Mouse (Mus musculus): ENCODE data around the gene Trmt112. TPM values are rescaled to one million over a fixed set of nuclear protein-coding genes. Genes with fewer than 3 reads are reported as not detected.
"Not testable (repeated sequence)": the region's sequence is repeated elsewhere in the genome, so short reads cannot be mapped to it uniquely, and the experiment has no call there.

The Trmt112 gene
- polyA plus RNA-seq, 1 experiment from 2014 or later, result 159 TPM

- Histone ChIP-seq H3K4me2 (ENCODE audit: low read depth, low read length) (no peak overlapping the region), H3K27me3 (ENCODE audit: control insufficient read depth, insufficient read depth, low read length) (no peaks in the 10 kb centered on the region), H3K9me3 (replicated peaks; ENCODE audit: control insufficient read depth, low read length) (no peaks in the 10 kb centered on the region), H3K36me3 (replicated peaks; ENCODE audit: control insufficient read depth, insufficient read depth, low read depth, low read length) (no peaks in the 10 kb centered on the region), H3K9ac (replicated peaks; ENCODE audit: low read length) (no peak overlapping the region), H3K4me1 (ENCODE audit: control insufficient read depth, insufficient read depth, low read length) (no peaks in the 10 kb centered on the region), H3K27ac (replicated peaks; ENCODE audit: low read depth, low read length) (no peak overlapping the region), H3K4me3 (ENCODE audit: low read depth, low read length) (no peak overlapping the region)
- no peak for DNase-seq (ENCODE audit: low spot score)
- 84% methylated on average over 6 of the region's 6 CpGs for WGBS
- no peak for ATAC-seq (replicated peaks; ENCODE audit: insufficient number of reproducible peaks, low FRiP score, low TSS enrichment, low read depth)
These were observed 33.7 kb upstream of the Trmt112 start for GRCm38 (mm10) chr19:6875834-6876233.

DNA sequence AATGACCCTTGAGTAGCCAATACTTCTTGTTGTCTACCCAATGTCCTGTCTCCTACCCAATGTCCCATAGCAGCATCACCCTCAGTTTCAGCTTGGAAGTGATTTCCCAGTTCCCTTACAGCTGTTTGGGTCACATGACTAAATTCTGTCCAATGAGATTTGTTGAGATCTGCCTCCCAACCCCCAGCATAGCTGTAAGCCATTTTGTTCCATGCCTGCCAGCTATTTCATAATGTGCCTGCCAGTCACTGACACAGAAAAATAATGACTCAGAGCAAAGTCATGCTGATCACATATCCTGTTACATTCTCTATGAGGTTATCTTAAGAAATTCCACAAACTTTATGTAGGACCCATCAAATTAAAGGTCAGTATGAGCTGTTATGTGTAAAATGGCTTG is 32.7 kb upstream of the Trmt112 start:
- no peaks in the 10 kb centered on the region for H3K27me3 ChIP-seq (ENCODE audit: control insufficient read depth, insufficient read depth, low read length)
- H3K9ac ChIP-seq (replicated peaks; ENCODE audit: low read length), result no peak overlapping the region
- no peak overlapping the region for H3K4me3 ChIP-seq (ENCODE audit: low read depth, low read length)
- ATAC-seq (replicated peaks; ENCODE audit: insufficient number of reproducible peaks, low FRiP score, low TSS enrichment, low read depth) (no peak), DNase-seq (ENCODE audit: low spot score) (no peak)
- no peak overlapping the region for H3K4me2 ChIP-seq (ENCODE audit: low read depth, low read length)
- H3K9me3 ChIP-seq (replicated peaks; ENCODE audit: control insufficient read depth, low read length), result no peaks in the 10 kb centered on the region
- H3K27ac ChIP-seq (replicated peaks; ENCODE audit: low read depth, low read length), result no peak overlapping the region
- H3K36me3 ChIP-seq (replicated peaks; ENCODE audit: control insufficient read depth, insufficient read depth, low read depth, low read length), result no peaks in the 10 kb centered on the region
- H3K4me1 ChIP-seq (ENCODE audit: control insufficient read depth, insufficient read depth, low read length), result no peaks in the 10 kb centered on the region

DNA sequence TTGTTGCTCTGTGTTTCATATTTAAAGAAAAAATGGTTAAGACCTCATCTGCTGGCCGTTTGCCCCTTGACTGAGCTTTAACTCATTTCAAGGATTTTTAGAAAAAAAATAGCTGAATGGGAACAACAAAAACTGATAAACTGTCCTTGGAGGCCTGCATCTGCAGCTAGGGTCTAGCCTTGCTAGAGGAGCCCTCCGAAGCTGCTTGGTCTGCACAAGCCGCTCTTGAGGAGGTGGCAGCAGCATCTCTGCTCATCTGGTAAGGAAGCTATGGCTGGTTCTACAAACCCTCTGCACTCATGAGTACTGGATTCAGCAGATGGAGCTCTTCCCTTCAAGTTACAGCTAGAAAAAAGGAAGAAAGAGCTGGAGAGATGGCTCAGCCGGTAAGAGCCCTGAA is 31.5 kb upstream of the Trmt112 start:
- WGBS, result 89% methylated on average over 4 of the region's 4 CpGs

DNA sequence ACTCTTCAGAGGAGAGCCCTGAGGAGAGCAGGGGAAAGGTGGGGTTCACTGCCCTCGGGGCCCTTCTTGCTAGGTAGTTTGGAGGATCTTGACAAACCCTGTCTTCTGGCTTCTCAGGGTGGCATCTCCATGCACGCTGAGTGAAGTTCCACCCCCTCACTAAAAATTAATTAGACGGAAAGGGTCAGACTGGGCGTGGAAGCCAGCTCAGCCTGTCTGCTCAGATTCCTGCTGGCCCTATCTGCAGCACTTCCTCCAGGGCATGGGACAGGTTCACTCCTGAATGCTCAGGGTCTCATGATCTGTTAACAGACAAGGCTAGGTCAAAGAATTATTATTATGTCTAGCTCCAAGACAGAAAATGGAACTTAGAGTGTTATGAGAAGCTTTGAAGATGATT is 17.0 kb upstream of the Trmt112 start:
- Histone ChIP-seq H3K27me3 (ENCODE audit: control insufficient read depth, insufficient read depth, low read length) (no peaks in the 10 kb centered on the region), H3K4me3 (ENCODE audit: low read depth, low read length) (no peak overlapping the region), H3K4me2 (ENCODE audit: low read depth, low read length) (no peak overlapping the region), H3K4me1 (ENCODE audit: control insufficient read depth, insufficient read depth, low read length) (no peaks in the 10 kb centered on the region), H3K36me3 (replicated peaks; ENCODE audit: control insufficient read depth, insufficient read depth, low read depth, low read length) (no peaks in the 10 kb centered on the region), H3K9me3 (replicated peaks; ENCODE audit: control insufficient read depth, low read length) (no peaks in the 10 kb centered on the region), H3K27ac (replicated peaks; ENCODE audit: low read depth, low read length) (no peak overlapping the region), H3K9ac (replicated peaks; ENCODE audit: low read length) (no peak overlapping the region)
- ATAC-seq (replicated peaks; ENCODE audit: insufficient number of reproducible peaks, low FRiP score, low TSS enrichment, low read depth) (no peak), DNase-seq (ENCODE audit: low spot score) (no peak)
- WGBS, result 68% methylated on average over 4 of the region's 4 CpGs

More for the DNA sequence above, 31.5 kb upstream of the Trmt112 start:
- H3K9ac ChIP-seq (replicated peaks; ENCODE audit: low read length), result no peak overlapping the region
- no peak for ATAC-seq (replicated peaks; ENCODE audit: insufficient number of reproducible peaks, low FRiP score, low TSS enrichment, low read depth)
- no peaks in the 10 kb centered on the region for H3K27me3 ChIP-seq (ENCODE audit: control insufficient read depth, insufficient read depth, low read length)
- no peaks in the 10 kb centered on the region for H3K9me3 ChIP-seq (replicated peaks; ENCODE audit: control insufficient read depth, low read length)
- H3K36me3 ChIP-seq (replicated peaks; ENCODE audit: control insufficient read depth, insufficient read depth, low read depth, low read length), result no peaks in the 10 kb centered on the region
- DNase-seq (ENCODE audit: low spot score), result no peak
- H3K4me1 ChIP-seq (ENCODE audit: control insufficient read depth, insufficient read depth, low read length), result no peaks in the 10 kb centered on the region
- H3K4me3 ChIP-seq (ENCODE audit: low read depth, low read length), result no peak overlapping the region
- H3K27ac ChIP-seq (replicated peaks; ENCODE audit: low read depth, low read length), result no peak overlapping the region
- H3K4me2 ChIP-seq (ENCODE audit: low read depth, low read length), result no peak overlapping the region

DNA sequence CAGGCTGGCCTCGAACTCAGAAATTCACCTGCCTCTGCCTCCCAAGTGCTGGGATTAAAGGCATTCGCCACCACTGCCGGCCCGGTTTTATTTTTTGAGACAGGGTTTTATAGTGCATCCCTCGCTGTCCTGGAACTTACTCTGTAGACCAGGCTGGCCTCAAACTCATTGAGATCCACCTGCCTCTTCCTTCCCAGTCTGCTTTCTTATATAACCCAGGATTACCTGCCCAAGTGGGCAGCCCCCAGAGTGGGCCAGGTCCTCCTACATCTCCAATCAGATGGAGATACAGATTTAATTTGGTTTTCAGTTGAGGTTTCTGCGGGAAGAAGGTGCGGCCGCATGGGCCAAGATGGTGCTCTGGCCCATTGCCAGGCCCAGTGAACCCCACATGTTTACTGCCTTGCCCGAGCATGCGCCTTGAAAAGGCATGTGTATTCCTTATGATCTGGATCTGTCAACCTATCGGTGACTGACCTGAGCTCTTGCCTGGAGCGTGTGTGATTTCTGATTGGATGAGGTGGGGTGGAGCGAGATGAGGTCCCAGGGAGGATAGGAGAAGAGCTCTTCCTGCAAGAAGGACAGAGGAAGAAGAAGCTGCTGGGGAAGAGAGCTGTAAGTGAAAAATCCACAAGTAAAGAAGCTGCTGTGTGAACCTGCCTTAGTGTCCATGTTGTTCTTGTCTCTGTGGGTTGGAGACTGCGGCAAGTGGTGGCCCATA is 15.6 kb upstream of the Trmt112 start:
- WGBS, result 90% methylated on average over 14 of the region's 14 CpGs
- Histone ChIP-seq H3K27ac (replicated peaks; ENCODE audit: low read depth, low read length) (no peak overlapping the region), H3K36me3 (replicated peaks; ENCODE audit: control insufficient read depth, insufficient read depth, low read depth, low read length) (no peaks in the 10 kb centered on the region), H3K9me3 (replicated peaks; ENCODE audit: control insufficient read depth, low read length) (no peaks in the 10 kb centered on the region), H3K4me3 (ENCODE audit: low read depth, low read length) (no peak overlapping the region), H3K4me1 (ENCODE audit: control insufficient read depth, insufficient read depth, low read length) (no peaks in the 10 kb centered on the region), H3K27me3 (ENCODE audit: control insufficient read depth, insufficient read depth, low read length) (no peaks in the 10 kb centered on the region), H3K4me2 (ENCODE audit: low read depth, low read length) (no peak overlapping the region), H3K9ac (replicated peaks; ENCODE audit: low read length) (no peak overlapping the region)
- DNase-seq (ENCODE audit: low spot score), result no peak
- ATAC-seq (replicated peaks; ENCODE audit: insufficient number of reproducible peaks, low FRiP score, low TSS enrichment, low read depth), result no peak

GRCm38 (mm10) chr19:6895608-6896305 is 13.7 kb upstream of the Trmt112 start:
- not testable (repeated sequence) for H3K9me3 ChIP-seq (replicated peaks; ENCODE audit: control insufficient read depth, low read length); H3K27me3 ChIP-seq (ENCODE audit: control insufficient read depth, insufficient read depth, low read length); DNase-seq (ENCODE audit: low spot score); H3K9ac ChIP-seq (replicated peaks; ENCODE audit: low read length); ATAC-seq (replicated peaks; ENCODE audit: insufficient number of reproducible peaks, low FRiP score, low TSS enrichment, low read depth); H3K36me3 ChIP-seq (replicated peaks; ENCODE audit: control insufficient read depth, insufficient read depth, low read depth, low read length); H3K4me3 ChIP-seq (ENCODE audit: low read depth, low read length); H3K4me2 ChIP-seq (ENCODE audit: low read depth, low read length); H3K4me1 ChIP-seq (ENCODE audit: control insufficient read depth, insufficient read depth, low read length); H3K27ac ChIP-seq (replicated peaks; ENCODE audit: low read depth, low read length)
- WGBS, result 88% methylated on average over 18 of the region's 18 CpGs

DNA sequence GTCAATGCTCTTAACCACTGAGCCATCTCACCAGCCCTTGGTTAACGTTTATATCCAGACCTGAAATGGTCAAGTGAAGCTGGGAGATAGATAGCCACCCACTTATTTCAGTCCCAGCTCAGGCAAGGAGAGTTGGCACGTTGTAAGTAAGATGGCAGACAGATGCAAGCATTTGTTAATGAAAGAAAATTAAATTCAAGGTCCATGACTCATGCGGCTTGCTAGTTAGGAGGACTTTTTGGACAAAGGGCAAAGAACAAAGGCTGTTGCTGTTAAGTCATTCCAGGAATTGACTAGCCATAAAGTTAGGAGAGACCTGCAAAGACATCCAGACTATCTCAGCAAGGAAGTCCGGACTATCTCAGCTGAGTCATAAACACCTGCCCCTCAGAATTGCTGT is 9.9 kb upstream of the Trmt112 start:
- no peaks in the 10 kb centered on the region for H3K4me1 ChIP-seq (ENCODE audit: control insufficient read depth, insufficient read depth, low read length)
- no peak for DNase-seq (ENCODE audit: low spot score)
- H3K9ac ChIP-seq (replicated peaks; ENCODE audit: low read length), result no peak overlapping the region
- no peak overlapping the region for H3K4me2 ChIP-seq (ENCODE audit: low read depth, low read length)
- no peak overlapping the region for H3K27ac ChIP-seq (replicated peaks; ENCODE audit: low read depth, low read length)
- H3K9me3 ChIP-seq (replicated peaks; ENCODE audit: control insufficient read depth, low read length), result no peaks in the 10 kb centered on the region
- H3K36me3 ChIP-seq (replicated peaks; ENCODE audit: control insufficient read depth, insufficient read depth, low read depth, low read length), result no peaks in the 10 kb centered on the region
- no peaks in the 10 kb centered on the region for H3K27me3 ChIP-seq (ENCODE audit: control insufficient read depth, insufficient read depth, low read length)
- H3K4me3 ChIP-seq (ENCODE audit: low read depth, low read length), result no peak overlapping the region
- ATAC-seq (replicated peaks; ENCODE audit: insufficient number of reproducible peaks, low FRiP score, low TSS enrichment, low read depth), result no peak
- 80% methylated on average over 4 of the region's 4 CpGs for WGBS

GRCm38 (mm10) chr19:6903031-6903430 is 6.5 kb upstream of the Trmt112 start:
- H3K27ac ChIP-seq (replicated peaks; ENCODE audit: low read depth, low read length), result no peak overlapping the region
- 92% methylated on average over 1 of the region's 1 CpGs for WGBS
- no peak overlapping the region for H3K4me2 ChIP-seq (ENCODE audit: low read depth, low read length)
- H3K9me3 ChIP-seq (replicated peaks; ENCODE audit: control insufficient read depth, low read length), result no peaks in the 10 kb centered on the region
- no peak overlapping the region for H3K4me3 ChIP-seq (ENCODE audit: low read depth, low read length)
- DNase-seq (ENCODE audit: low spot score) (no peak), ATAC-seq (replicated peaks; ENCODE audit: insufficient number of reproducible peaks, low FRiP score, low TSS enrichment, low read depth) (no peak)
- no peaks in the 10 kb centered on the region for H3K4me1 ChIP-seq (ENCODE audit: control insufficient read depth, insufficient read depth, low read length)
- no peaks in the 10 kb centered on the region for H3K27me3 ChIP-seq (ENCODE audit: control insufficient read depth, insufficient read depth, low read length)
- H3K36me3 ChIP-seq (replicated peaks; ENCODE audit: control insufficient read depth, insufficient read depth, low read depth, low read length), result no peaks in the 10 kb centered on the region; the same call in 1 of the 2 replicates
- no peak overlapping the region for H3K9ac ChIP-seq (replicated peaks; ENCODE audit: low read length)

Measured in embryonic facial prominence, embryonic 11.5 days (tissue).